Mouse (Mus musculus): ENCODE data around the gene Opcml. TPM values are rescaled to one million over a fixed set of nuclear protein-coding genes. Genes with fewer than 3 reads are reported as not detected.

Gene Opcml
- polyA plus RNA-seq, 1 experiment from 2014 or later, result 0.31 TPM

- no peak overlapping the region for H3K4me2 ChIP-seq
- no peaks in the 10 kb centered on the region for H3K27me3 ChIP-seq
- no peak overlapping the region for H3K9ac ChIP-seq
- no peaks in the 10 kb centered on the region for H3K9me3 ChIP-seq (replicated peaks)
- H3K4me3 ChIP-seq (replicated peaks), result no peak overlapping the region
- WGBS (ENCODE audit: insufficient replicate concordance), result 58% methylated on average over 4 of the region's 4 CpGs
- H3K27ac ChIP-seq, result no peak overlapping the region
- H3K36me3 ChIP-seq, result no peaks in the 10 kb centered on the region
- no peak for ATAC-seq (ENCODE audit: low read depth)
- H3K4me1 ChIP-seq (replicated peaks), result no peaks in the 10 kb centered on the region
- no peak for DNase-seq
These were observed 423.3 kb downstream of the Opcml start for GRCm38 (mm10) chr9:28213893-28214292.

DNA sequence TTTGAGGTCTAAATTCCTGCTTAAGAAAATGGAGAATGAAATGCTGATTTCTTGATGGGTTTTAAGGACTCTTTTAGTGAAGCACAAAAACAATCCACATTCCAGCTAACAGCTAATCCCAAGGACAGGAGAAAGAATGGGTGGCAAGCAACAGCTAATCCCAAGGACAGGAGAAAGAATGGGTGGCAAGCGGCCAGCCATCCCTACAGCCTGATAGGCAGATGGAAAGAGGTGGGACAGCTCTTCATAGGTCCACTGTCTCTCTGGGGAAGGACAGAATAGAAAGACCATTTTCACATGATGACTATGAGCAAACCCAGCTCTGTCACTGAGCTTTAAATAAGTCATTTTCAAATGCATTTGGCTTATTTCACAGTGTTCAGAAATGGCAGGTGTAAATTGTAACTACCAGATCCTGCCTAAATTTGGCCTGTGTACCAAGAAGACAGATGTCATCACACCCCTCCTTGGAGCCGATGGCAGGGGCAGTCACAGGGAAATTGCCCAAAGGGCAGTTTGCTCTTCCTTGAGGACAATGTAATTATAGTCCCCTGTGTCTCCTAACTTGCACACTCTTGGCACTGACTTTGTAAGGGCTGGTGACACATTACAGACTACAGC, 427.6 kb downstream of the Opcml start:
- DNase-seq (no peak), ATAC-seq (ENCODE audit: low read depth) (no peak)
- Histone ChIP-seq H3K27me3 (no peaks in the 10 kb centered on the region), H3K4me3 (replicated peaks) (no peak overlapping the region), H3K9me3 (replicated peaks) (no peaks in the 10 kb centered on the region), H3K4me1 (replicated peaks) (no peaks in the 10 kb centered on the region), H3K36me3 (no peaks in the 10 kb centered on the region), H3K4me2 (no peak overlapping the region), H3K9ac (no peak overlapping the region), H3K27ac (no peak overlapping the region)
- WGBS (ENCODE audit: insufficient replicate concordance), result 61% methylated on average over 2 of the region's 2 CpGs

DNA sequence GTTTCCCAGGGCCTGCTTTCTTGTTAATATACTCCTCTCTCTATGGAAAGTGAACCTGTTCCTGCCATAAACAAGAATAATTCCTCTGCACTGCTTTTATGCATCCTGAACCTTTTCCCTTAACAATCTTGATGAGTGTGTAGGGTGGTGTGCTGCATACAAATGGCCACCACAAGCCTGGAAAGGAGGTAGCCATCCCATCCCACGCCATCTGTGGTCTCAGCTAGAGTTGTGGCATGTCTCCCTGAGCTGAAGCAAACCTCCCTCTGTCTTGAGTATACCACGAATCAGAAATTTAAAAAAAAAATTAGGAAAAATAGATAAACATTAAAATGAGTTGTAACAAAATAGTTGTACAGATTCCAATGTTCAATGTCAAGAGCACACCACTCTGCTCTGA, 432.2 kb downstream of the Opcml start:
- Histone ChIP-seq H3K36me3 (no peaks in the 10 kb centered on the region), H3K27ac (no peak overlapping the region), H3K4me2 (no peak overlapping the region), H3K4me3 (replicated peaks) (no peak overlapping the region), H3K9ac (no peak overlapping the region), H3K9me3 (replicated peaks) (no peaks in the 10 kb centered on the region), H3K4me1 (replicated peaks) (no peaks in the 10 kb centered on the region), H3K27me3 (no peaks in the 10 kb centered on the region)
- 37% methylated on average over 2 of the region's 2 CpGs for WGBS (ENCODE audit: insufficient replicate concordance)
- ATAC-seq (ENCODE audit: low read depth) (no peak), DNase-seq (no peak)

DNA sequence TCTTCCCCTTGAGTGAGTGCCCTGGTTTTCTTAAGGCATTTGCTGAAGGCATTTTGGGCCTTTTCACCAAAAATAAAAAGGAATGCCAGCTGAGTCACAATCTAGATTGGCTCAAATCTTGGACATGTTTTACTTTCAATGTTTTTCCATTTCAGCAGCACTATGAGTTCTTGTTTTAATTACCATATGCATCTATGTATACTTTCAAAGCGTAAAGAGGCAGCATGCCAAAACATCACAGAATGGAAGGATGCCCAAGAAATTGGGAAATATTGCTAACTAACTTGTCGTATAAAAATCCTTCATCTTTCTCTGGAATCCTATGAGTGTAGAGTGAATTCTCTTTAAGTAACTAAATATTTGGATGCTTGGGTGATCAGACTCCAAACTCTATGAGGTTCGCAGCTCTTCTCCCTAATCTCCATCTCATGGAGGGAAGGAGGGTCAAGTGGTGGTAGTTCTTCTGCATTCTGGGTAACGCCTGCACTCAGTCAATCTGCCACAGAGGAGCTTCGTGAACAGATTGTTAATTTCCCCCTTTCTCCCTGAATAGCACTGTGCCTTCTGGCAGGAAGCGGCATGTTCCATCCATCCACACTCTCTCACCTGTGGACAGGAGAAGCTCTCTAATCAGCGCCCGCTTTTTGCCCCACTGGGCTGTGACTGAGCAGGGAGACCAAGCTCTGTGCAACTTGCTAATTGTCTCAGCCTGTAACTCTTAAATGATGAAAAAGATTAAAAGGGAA, 435.4 kb downstream of the Opcml start:
- H3K36me3 ChIP-seq, result no peaks in the 10 kb centered on the region
- no peaks in the 10 kb centered on the region for H3K27me3 ChIP-seq
- 70% methylated on average over 8 of the region's 8 CpGs for WGBS (ENCODE audit: insufficient replicate concordance)
- H3K4me2 ChIP-seq, result no peak overlapping the region
- no peak overlapping the region for H3K27ac ChIP-seq
- no peak overlapping the region for H3K9ac ChIP-seq
- no peak overlapping the region for H3K4me3 ChIP-seq (replicated peaks)
- H3K4me1 ChIP-seq (replicated peaks), result no peaks in the 10 kb centered on the region
- no peak for ATAC-seq (ENCODE audit: low read depth)
- DNase-seq, result no peak
- no peaks in the 10 kb centered on the region for H3K9me3 ChIP-seq (replicated peaks)

GRCm38 (mm10) chr9:28226570-28226951, 436.0 kb downstream of the Opcml start:
- H3K36me3 ChIP-seq, result no peaks in the 10 kb centered on the region
- no peak overlapping the region for H3K9ac ChIP-seq
- WGBS (ENCODE audit: insufficient replicate concordance), result 69% methylated on average over 5 of the region's 5 CpGs
- no peak overlapping the region for H3K4me3 ChIP-seq (replicated peaks)
- ATAC-seq (ENCODE audit: low read depth), result no peak
- no peak overlapping the region for H3K4me2 ChIP-seq
- no peak overlapping the region for H3K27ac ChIP-seq
- no peak for DNase-seq
- no peaks in the 10 kb centered on the region for H3K4me1 ChIP-seq (replicated peaks)
- H3K27me3 ChIP-seq, result no peaks in the 10 kb centered on the region
- no peaks in the 10 kb centered on the region for H3K9me3 ChIP-seq (replicated peaks)

DNA sequence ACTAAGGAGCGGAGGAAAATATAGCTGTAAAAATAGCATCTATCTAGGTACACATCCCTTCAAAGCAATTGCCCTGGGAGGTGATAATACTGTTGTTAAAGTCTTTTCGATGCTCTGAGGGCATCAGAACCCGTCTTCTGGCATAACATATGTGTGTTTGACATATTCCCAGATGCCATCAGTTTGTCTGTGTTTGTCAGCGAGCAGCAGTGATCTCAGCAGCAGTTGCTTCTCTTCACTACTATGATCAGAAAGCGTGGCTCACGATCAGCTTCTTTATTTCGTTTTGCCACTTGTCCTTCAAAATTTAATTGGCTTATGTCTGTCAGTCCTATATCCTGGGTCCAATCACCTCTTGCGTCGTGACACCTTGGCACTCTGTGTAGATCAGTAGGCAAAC, 447.9 kb downstream of the Opcml start:
- DNase-seq, result no peak
- H3K27me3 ChIP-seq, result no peaks in the 10 kb centered on the region
- no peaks in the 10 kb centered on the region for H3K36me3 ChIP-seq
- H3K9ac ChIP-seq, result no peak overlapping the region
- H3K9me3 ChIP-seq (replicated peaks), result no peaks in the 10 kb centered on the region
- no peak overlapping the region for H3K4me2 ChIP-seq
- no peak overlapping the region for H3K4me3 ChIP-seq (replicated peaks)
- H3K27ac ChIP-seq, result no peak overlapping the region
- 72% methylated on average over 9 of the region's 9 CpGs for WGBS (ENCODE audit: insufficient replicate concordance)
- no peak for ATAC-seq (ENCODE audit: low read depth)
- no peaks in the 10 kb centered on the region for H3K4me1 ChIP-seq (replicated peaks)

DNA sequence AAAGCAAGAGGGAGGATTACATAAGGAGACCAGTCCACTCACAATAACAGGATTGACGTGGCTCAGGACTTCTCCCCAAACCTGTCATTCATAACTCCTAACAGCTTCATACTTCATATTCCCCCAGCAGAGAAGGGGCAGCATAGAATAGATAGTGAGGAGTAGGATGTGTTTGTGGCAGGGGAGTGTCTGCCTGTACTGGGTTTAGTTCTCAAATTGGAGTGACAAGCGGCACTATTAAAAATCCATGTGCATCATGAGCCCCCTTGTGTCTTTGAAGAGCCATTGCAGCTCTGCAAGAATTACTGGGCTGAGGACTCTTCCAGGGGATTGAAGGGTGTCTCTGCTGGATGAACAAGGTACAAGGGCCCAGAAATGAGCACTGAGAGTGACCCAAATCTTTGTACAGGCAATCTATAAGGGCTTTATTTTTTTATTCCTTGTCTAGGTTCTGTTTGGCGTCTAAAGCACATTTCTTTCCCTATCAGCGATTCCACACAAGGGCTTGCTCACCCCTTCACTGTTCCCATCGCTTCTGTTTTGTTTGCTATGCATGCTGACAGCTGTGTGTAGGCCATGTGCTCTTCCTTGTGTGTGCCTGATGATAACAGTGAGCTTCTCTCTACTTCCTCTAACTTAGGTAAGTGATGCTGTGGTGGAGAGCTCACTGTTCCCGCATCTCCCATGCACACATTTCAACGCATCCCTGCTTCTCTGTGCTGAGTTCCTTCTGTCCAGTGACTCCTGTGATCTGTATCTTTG, 457.3 kb downstream of the Opcml start:
- no peak for ATAC-seq (ENCODE audit: low read depth)
- H3K4me2 ChIP-seq, result no peak overlapping the region
- H3K9ac ChIP-seq, result no peak overlapping the region
- no peaks in the 10 kb centered on the region for H3K9me3 ChIP-seq (replicated peaks)
- 45% methylated on average over 7 of the region's 7 CpGs for WGBS (ENCODE audit: insufficient replicate concordance)
- H3K4me3 ChIP-seq (replicated peaks), result no peak overlapping the region
- no peaks in the 10 kb centered on the region for H3K27me3 ChIP-seq
- DNase-seq, result no peak
- H3K4me1 ChIP-seq (replicated peaks), result no peaks in the 10 kb centered on the region
- H3K27ac ChIP-seq, result no peak overlapping the region
- no peaks in the 10 kb centered on the region for H3K36me3 ChIP-seq

GRCm38 (mm10) chr9:28251341-28251740, 460.8 kb downstream of the Opcml start:
- no peak overlapping the region for H3K4me2 ChIP-seq
- ATAC-seq (ENCODE audit: low read depth) (no peak), DNase-seq (no peak)
- WGBS (ENCODE audit: insufficient replicate concordance), result 62% methylated on average over 9 of the region's 9 CpGs
- no peaks in the 10 kb centered on the region for H3K36me3 ChIP-seq
- no peak overlapping the region for H3K4me3 ChIP-seq (replicated peaks)
- no peaks in the 10 kb centered on the region for H3K27me3 ChIP-seq
- H3K4me1 ChIP-seq (replicated peaks), result no peaks in the 10 kb centered on the region
- H3K9me3 ChIP-seq (replicated peaks), result no peaks in the 10 kb centered on the region
- H3K27ac ChIP-seq, result no peak overlapping the region
- H3K9ac ChIP-seq, result no peak overlapping the region

GRCm38 (mm10) chr9:28255128-28255904, 464.7 kb downstream of the Opcml start:
- Histone ChIP-seq H3K4me2 (no peak overlapping the region), H3K9ac (no peak overlapping the region), H3K27me3 (no peaks in the 10 kb centered on the region), H3K27ac (no peak overlapping the region), H3K36me3 (no peaks in the 10 kb centered on the region), H3K9me3 (replicated peaks) (no peaks in the 10 kb centered on the region), H3K4me3 (replicated peaks) (no peak overlapping the region), H3K4me1 (replicated peaks) (no peaks in the 10 kb centered on the region)
- ATAC-seq (ENCODE audit: low read depth) (no peak), DNase-seq (no peak)
- WGBS (ENCODE audit: insufficient replicate concordance), result 66% methylated on average over 8 of the region's 8 CpGs

DNA sequence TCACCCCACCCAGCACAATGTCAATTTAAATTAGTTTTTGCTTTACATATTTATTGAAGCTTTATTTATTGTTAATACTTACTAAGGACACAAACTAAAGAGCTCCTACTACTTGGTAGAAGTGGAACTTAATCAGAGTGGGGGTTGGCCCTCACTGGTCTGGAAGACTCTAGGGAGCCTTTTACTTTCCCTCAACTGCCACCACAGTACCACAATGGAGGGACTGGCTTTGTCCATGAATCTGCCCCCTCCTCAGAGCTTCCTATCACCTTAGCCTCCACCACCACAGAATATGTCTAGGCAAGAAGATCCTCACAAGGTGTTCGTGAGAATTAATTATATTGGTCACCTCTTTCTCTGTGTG, 465.3 kb downstream of the Opcml start:
- Histone ChIP-seq H3K27me3 (no peaks in the 10 kb centered on the region), H3K4me3 (replicated peaks) (no peak overlapping the region), H3K4me2 (no peak overlapping the region), H3K9me3 (replicated peaks) (no peaks in the 10 kb centered on the region), H3K27ac (no peak overlapping the region), H3K9ac (no peak overlapping the region), H3K4me1 (replicated peaks) (no peaks in the 10 kb centered on the region), H3K36me3 (no peaks in the 10 kb centered on the region)
- DNase-seq (no peak), ATAC-seq (ENCODE audit: low read depth) (no peak)
- 44% methylated on average over 1 of the region's 1 CpGs for WGBS (ENCODE audit: insufficient replicate concordance)

DNA sequence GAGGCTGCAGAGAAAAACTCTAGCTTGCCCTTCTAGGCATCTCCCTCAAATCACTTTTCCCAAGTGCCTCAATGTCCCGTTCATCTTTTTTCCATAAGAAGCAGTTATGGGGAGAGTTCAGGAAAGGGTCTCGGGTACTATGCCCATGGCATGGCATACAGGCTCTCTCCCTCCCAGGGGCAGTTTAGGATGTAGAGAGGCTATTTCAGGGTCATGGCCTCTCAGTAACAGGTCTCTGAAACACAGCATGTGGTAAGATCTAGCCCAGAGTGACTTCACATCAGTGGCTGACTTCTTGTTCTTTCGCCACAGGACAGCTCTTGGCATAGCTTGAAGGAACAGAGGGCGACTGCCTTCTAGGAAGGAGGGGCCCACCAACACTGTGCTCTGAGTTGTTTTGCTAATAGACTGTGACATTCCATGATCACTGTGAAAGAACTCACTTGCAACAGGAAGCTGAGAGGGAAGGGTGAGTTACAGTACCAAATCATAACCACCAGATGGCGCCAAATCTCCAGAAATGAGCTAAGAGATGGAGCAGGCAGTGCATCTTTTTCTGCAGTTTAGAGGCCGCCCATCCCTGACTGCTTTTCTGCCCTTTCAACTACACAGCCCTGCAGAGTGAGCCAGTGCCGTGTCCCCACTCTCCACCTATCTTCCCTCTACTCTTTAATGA, 470.6 kb downstream of the Opcml start:
- Histone ChIP-seq H3K9ac (no peak overlapping the region), H3K9me3 (replicated peaks) (no peaks in the 10 kb centered on the region), H3K36me3 (no peaks in the 10 kb centered on the region), H3K4me3 (replicated peaks) (no peak overlapping the region), H3K4me2 (no peak overlapping the region), H3K27me3 (no peaks in the 10 kb centered on the region), H3K4me1 (replicated peaks) (no peaks in the 10 kb centered on the region), H3K27ac (no peak overlapping the region)
- DNase-seq (peak; percentile 9), ATAC-seq (ENCODE audit: low read depth) (no peak)
- 18% methylated on average over 7 of the region's 7 CpGs for WGBS (ENCODE audit: insufficient replicate concordance)

Measured in liver, embryonic 13.5 days (tissue).